Mouse (Mus musculus) lung, adult 2 months (tissue): Measurements from ENCODE around the gene 4833420G17Rik. TPM values are rescaled to one million over a fixed set of nuclear protein-coding genes. Genes with fewer than 3 reads are reported as not detected.
"Not testable (repeated sequence)": the region's sequence is repeated elsewhere in the genome, so short reads cannot be mapped to it uniquely, and the experiment has no call there.

Source experiments
- DNase-seq: peaks from one replicate; pipeline ENCODE4 v3.0.0; 2022
- H3K4me1 ChIP-seq: fragments of 200-500 bp; 2 replicates; pipeline ENCODE4 v1.6.1; 2011; ENCODE audit warnings: low read length; ENCODE audit not compliant: control insufficient read depth, insufficient read depth
- H3K4me3 ChIP-seq: fragments of 200-500 bp; replicated peaks from 2 replicates; pipeline ENCODE3; 2011; ENCODE audit warnings: low read depth, mild to moderate bottlenecking, control low read depth, low read length; ENCODE audit errors: extremely low read depth
- CTCF ChIP-seq: fragments of 200-500 bp; IDR thresholded peaks from 2 replicates; pipeline ENCODE4 v1.5.1; 2011; ENCODE audit warnings: mild to moderate bottlenecking, low read length, control low read depth; ENCODE audit not compliant: insufficient read depth
- POLR2A ChIP-seq: fragments of 200-500 bp; IDR thresholded peaks from 2 replicates; pipeline ENCODE4 v1.6.1; 2011; ENCODE audit warnings: low read depth, mild to moderate bottlenecking, control low read depth, low read length, borderline replicate concordance; ENCODE audit errors: extremely low read depth
- WGBS: fragments of 180-500 bp; shearing (Covaris S2); methylation state at CpG from one replicate; pipeline ENCODE4 v1.1.7; 2018; 5-methylcytosine and 5-hydroxymethylcytosine counted together
- polyA plus RNA-seq: library from polyadenylated mRNA; depleted of rRNA; stranded (reverse); fragments of >200 nt; gene quantifications from 2 replicates; pipeline ENCODE4 v1.2.3, GENCODE M21; 2012; rRNA removed

4833420G17Rik gene
- polyA plus RNA-seq, 1 experiment: 20.6 TPM

DNA sequence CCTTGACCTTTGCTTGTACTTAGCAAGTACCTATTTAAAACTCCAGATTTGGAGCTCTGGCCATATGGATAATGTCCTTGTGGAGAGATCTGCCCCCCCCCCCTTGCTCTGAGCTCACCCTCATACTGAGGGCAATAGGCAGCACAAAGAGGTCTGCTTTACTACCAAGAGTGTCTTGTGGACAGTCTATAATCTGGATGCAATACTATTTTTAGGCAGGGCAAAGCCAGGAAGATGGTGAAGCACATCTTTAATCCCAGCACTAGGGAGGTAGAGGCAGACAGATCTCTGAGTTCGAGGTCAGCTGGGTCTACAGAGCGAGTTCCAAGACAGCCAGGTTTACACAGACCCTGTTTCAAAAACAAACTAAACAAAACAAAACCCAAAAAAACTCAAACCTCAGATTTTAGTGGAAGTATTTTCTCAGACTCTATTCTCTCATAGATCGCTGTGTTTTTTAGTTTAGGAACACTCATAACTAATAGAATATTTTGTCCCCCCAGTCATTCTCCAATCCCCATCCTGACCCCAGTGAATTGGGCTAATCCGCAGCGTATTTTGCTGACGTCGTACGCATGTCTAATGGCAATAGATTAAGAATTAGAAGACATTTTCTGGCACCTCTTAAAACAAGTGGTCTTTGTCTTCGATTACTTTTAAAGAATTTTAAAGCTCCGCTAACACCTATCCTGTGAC is 520 bp upstream of the 4833420G17Rik start:
- no peak for TF ChIP-seq CTCF
- TF ChIP-seq POLR2A: no peak
- H3K4me3 ChIP-seq: peak overlapping the region; percentile 100
- H3K4me1 ChIP-seq: peaks cover 13% of the 10 kb centered on the region
- WGBS: 5% methylated on average over 10 of the region's 10 CpGs
- no peak for DNase-seq

- no peak for DNase-seq
- no peaks in the 10 kb centered on the region for H3K4me1 ChIP-seq
- no peak overlapping the region for H3K4me3 ChIP-seq
- 90% methylated on average over 9 of the region's 9 CpGs for WGBS
- TF ChIP-seq CTCF (no peak), POLR2A (no peak)
Observed at GRCm38 (mm10) chr13:119476631-119477030, 14.1 kb downstream of the 4833420G17Rik start.

DNA sequence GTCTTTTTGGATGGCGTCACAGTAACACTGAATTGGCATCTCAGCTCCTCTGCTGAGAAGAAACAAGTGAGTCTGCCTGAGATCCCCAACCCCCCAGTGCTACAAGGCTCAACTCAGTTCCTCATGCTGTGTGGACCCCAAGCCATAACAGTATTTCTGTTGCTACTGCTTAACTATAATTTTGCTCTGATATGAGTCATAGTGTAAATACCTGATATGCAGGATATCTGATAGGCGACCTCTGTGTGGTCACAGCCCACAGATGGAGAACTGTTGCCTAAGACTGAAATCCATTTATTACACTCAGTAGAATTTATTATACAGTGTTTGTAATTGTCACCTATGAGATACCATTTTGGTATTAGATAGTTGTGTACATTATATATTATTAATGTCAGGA is 15.2 kb downstream of the 4833420G17Rik start:
- 91% methylated on average over 2 of the region's 2 CpGs for WGBS
- Histone ChIP-seq H3K4me3 (no peak overlapping the region), H3K4me1 (no peaks in the 10 kb centered on the region)
- TF ChIP-seq CTCF: no peak
- TF ChIP-seq POLR2A: no peak
- no peak for DNase-seq

- H3K4me3 ChIP-seq: no peak overlapping the region
- no peak for DNase-seq
- 84% methylated on average over 7 of the region's 7 CpGs for WGBS
- no peak for TF ChIP-seq CTCF
- TF ChIP-seq POLR2A: no peak
- H3K4me1 ChIP-seq: no peaks in the 10 kb centered on the region
Observed at GRCm38 (mm10) chr13:119487354-119487753, 24.8 kb downstream of the 4833420G17Rik start.

DNA sequence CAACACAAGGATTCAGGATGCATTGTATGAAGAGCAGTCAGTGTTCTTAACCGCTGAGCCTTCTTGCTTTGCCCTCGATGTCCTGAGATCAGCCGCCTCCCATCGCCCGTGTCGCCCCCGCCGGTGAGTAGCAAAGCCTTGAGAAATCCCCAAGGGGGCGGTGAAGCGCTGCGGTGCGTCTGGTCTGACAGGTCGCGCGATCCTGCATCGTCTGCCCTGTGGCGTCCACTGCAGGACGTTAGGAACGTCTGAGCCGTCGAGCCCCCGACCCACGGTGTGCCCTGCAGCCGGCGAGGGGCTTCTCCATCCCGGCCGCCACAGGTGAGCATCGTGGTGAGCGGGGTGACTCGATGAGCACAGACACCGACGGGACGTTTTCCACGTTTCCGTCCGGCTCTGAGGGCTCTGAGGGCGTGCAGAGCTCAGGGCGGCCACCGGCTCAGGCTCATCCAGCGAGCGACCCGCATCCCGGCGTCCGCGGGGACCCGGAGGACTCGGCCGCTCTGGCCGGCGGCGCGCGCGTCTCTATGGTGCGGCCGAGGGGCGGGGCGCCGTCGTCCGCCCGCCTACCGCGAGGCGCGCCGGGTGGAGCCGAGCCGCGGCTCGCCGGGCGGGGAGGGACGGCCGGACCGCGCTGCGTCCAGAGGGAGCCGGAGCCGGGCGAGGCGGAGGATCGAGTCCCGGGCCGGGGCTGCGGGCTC is 25.5 kb downstream of the 4833420G17Rik start, which contains the start of the genes Tmem267 and 3110070M22Rik:
Gene Tmem267, plus strand, starts transcription at position 160 of the 701 bp plus-strand sequence.
Gene 3110070M22Rik, minus strand, starts transcription at position 504 of the 701 bp plus-strand sequence.
- WGBS: 91% methylated on average over 87 of the region's 87 CpGs
- peak within 1 kb of the TSS; percentile 86 for H3K4me3 ChIP-seq
- TF ChIP-seq POLR2A (no peak), CTCF (0 out of 2 replicates have a peak, but pooled peaks have one; percentile 1)
- H3K4me1 ChIP-seq: no peaks in the 10 kb centered on the region
- DNase-seq: peak; percentile 71

GRCm38 (mm10) chr13:119492083-119492482 is 29.5 kb downstream of the 4833420G17Rik start:
- 85% methylated on average over 10 of the region's 10 CpGs for WGBS
- DNase-seq: not testable (repeated sequence)

GRCm38 (mm10) chr13:119494938-119495337 is 32.4 kb downstream of the 4833420G17Rik start:
- not testable (repeated sequence) for H3K4me3 ChIP-seq, DNase-seq, H3K4me1 ChIP-seq
- 94% methylated on average over 13 of the region's 22 CpGs for WGBS

More at GRCm38 (mm10) chr13:119492083-119492482, 29.5 kb downstream of the 4833420G17Rik start:
- H3K4me3 ChIP-seq, H3K4me1 ChIP-seq: not testable (repeated sequence)

Other genes with a start within 250 kb of the 4833420G17Rik start
- gene Paip1, start 34.2 kb upstream of the 4833420G17Rik start, polyA plus RNA-seq: 14.3 and 22.7 TPM in 2 replicates
- 3.8 and 7.6 TPM in 2 replicates for gene Tmem267, start 25.3 kb downstream of the 4833420G17Rik start, polyA plus RNA-seq
- gene 3110070M22Rik, start 25.6 kb downstream of the 4833420G17Rik start, polyA plus RNA-seq: 2.3 and 3.4 TPM in 2 replicates
- 0.06 and 0.07 TPM in 2 replicates for gene Ccl28, start 161.1 kb downstream of the 4833420G17Rik start, polyA plus RNA-seq
- 21.3 and 46.3 TPM in 2 replicates for gene Hmgcs1, start 227.6 kb downstream of the 4833420G17Rik start, polyA plus RNA-seq